Mouse (Mus musculus) heart, adult 18-20 months (tissue): ENCODE measurements around the gene Zfp764. TPM values are rescaled to one million over a fixed set of nuclear protein-coding genes. Genes with fewer than 3 reads are reported as not detected.

Source experiments
- total RNA-seq, 2 experiments: library from RNA; stranded (reverse); gene quantifications; 2 replicates each; pipeline ENCODE4 v1.2.3; 2021

The Zfp764 gene
- total RNA-seq, 2 experiments from 2014 or later = 2.4 to 3.3 TPM

Other genes with a start within 250 kb of the Zfp764 start
- gene Cd2bp2, start 210.8 kb downstream of the Zfp764 start, total RNA-seq = 10 to 100 TPM; 35.1 to 36.9 TPM
- 10 to 100 TPM; 20.8 to 21.6 TPM for gene Tbc1d10b, start 198.4 kb downstream of the Zfp764 start, total RNA-seq
- gene Mylpf, start 197.9 kb downstream of the Zfp764 start, total RNA-seq = 1 to 10 TPM; 1.1 to 3.7 TPM
- 1 to 10 TPM; 6.4 to 6.7 TPM for gene Zfp553, start 173.8 kb downstream of the Zfp764 start, total RNA-seq
- 1 to 10 TPM; 3.0 to 7.7 TPM for gene Sept1, start 173.7 kb downstream of the Zfp764 start, total RNA-seq
- 10 to 100 TPM; 18.3 to 19.3 TPM for gene Zfp771, start 162.5 kb downstream of the Zfp764 start, total RNA-seq
- gene Dctpp1, start 146.1 kb downstream of the Zfp764 start, total RNA-seq = 10 to 100 TPM; 40.3 to 42.0 TPM
- 10 to 100 TPM; 29.5 to 31.7 TPM for gene Sephs2, start 132.8 kb downstream of the Zfp764 start, total RNA-seq
- gene Itgal, start 110.6 kb downstream of the Zfp764 start, total RNA-seq = 1 to 10 TPM; 1.9 to 4.1 TPM
- gene Zfp768, start 61.2 kb downstream of the Zfp764 start, total RNA-seq = 10 to 100 TPM; 35.9 to 42.9 TPM
- gene Zfp747, start 30.8 kb downstream of the Zfp764 start, total RNA-seq = 1 to 10 TPM; 3.4 to 5.1 TPM
- gene 9130019O22Rik, start 19.7 kb downstream of the Zfp764 start, total RNA-seq = 1 to 10 TPM; 1.6 to 1.7 TPM
- 1 to 10 TPM; 3.4 to 3.7 TPM for gene E430018J23Rik, start 13.2 kb downstream of the Zfp764 start, total RNA-seq
- 1 to 10 TPM; 1.7 to 2.4 TPM for gene Zfp688, start 15.2 kb upstream of the Zfp764 start, total RNA-seq
- gene Zfp689, start 42.3 kb upstream of the Zfp764 start, total RNA-seq = 1 to 10 TPM; 1.3 TPM
- 10 to 100 TPM; 21.1 to 22.2 TPM for gene Prr14, start 52.8 kb upstream of the Zfp764 start, total RNA-seq
- gene Fbrs, start 72.4 kb upstream of the Zfp764 start, total RNA-seq = 10 to 100 TPM; 24.2 to 31.1 TPM
- gene Srcap, start 105.2 kb upstream of the Zfp764 start, total RNA-seq = 10 to 100 TPM; 47.1 to 56.4 TPM
- 10 to 100 TPM in 1 of 2 experiments, 1 to 10 TPM in 1; 9.7 to 11.4 TPM for gene Gm42715, start 112.8 kb upstream of the Zfp764 start, total RNA-seq
- not detected for gene Tmem265, start 154.6 kb upstream of the Zfp764 start, total RNA-seq
- gene Phkg2, start 166.5 kb upstream of the Zfp764 start, total RNA-seq = 10 to 100 TPM; 14.9 to 16.4 TPM
- 10 to 100 TPM; 12.6 to 15.4 TPM for gene Ccdc189, start 181.8 kb upstream of the Zfp764 start, total RNA-seq
- 10 to 100 TPM; 41.0 to 42.8 TPM for gene Rnf40, start 181.9 kb upstream of the Zfp764 start, total RNA-seq
- gene Zfp629, start 209.0 kb upstream of the Zfp764 start, total RNA-seq = 10 to 100 TPM; 16.5 TPM